Mouse (Mus musculus): Measurements from ENCODE around the gene Atp2b4.

GRCm38 (mm10) chr1:133670190-133670589, 130.7 kb downstream of the Atp2b4 start:
- no peak for TF ChIP-seq CTCF (IDR thresholded peaks at IDR 0.05; ENCODE audit: extremely low read depth, insufficient read depth, insufficient read length, insufficient replicate concordance)
- TF ChIP-seq POLR2A (IDR thresholded peaks at IDR 0.05; ENCODE audit: low read depth, low read length), result no peak
